Mouse (Mus musculus): Measurements from ENCODE around the gene Slc22a23. TPM values are rescaled to one million over a fixed set of nuclear protein-coding genes. Genes with fewer than 3 reads are reported as not detected.

Gene Slc22a23
- polyA plus RNA-seq, 2 experiments: 6.4 to 16.6 TPM

- no peak for TF ChIP-seq POLR2A (IDR thresholded peaks at IDR 0.05; ENCODE audit: borderline replicate concordance, extremely low read depth, insufficient read depth, insufficient read length)
- DNase-seq (ENCODE audit: low spot score) (peak; percentile 76), ATAC-seq (ENCODE audit: low FRiP score, low read depth) (no peak)
- H3K4me3 ChIP-seq (replicated peaks; ENCODE audit: low read length): peak overlapping the region; percentile 6; the same call in 1 of the 2 replicates
- H3K9me3 ChIP-seq (ENCODE audit: control insufficient read depth, low read length): no peaks in the 10 kb centered on the region
- peak overlapping the region; percentile 28 for H3K4me2 ChIP-seq (replicated peaks; ENCODE audit: low read depth, low read length, severe bottlenecking)
- no peak overlapping the region; the same call in 1 of the 2 replicates for H3K9ac ChIP-seq (ENCODE audit: low read depth, low read length, severe bottlenecking)
- H3K36me3 ChIP-seq (ENCODE audit: control insufficient read depth, insufficient read depth, low read length): no peaks in the 10 kb centered on the region
- peaks cover 26% of the 10 kb centered on the region for H3K4me1 ChIP-seq (ENCODE audit: control insufficient read depth, insufficient read depth, low read length)
- H3K27ac ChIP-seq (replicated peaks; ENCODE audit: low read depth, low read length): peak overlapping the region; percentile 40; the same call in 1 of the 2 replicates
- H3K27me3 ChIP-seq (ENCODE audit: control insufficient read depth, insufficient read depth, low read length): no peaks in the 10 kb centered on the region
- 54% methylated on average over 13 of the region's 13 CpGs for WGBS
Observed at GRCm38 (mm10) chr13:34154217-34154930, 190.6 kb downstream of the Slc22a23 start.

- no peak overlapping the region for H3K4me3 ChIP-seq (replicated peaks; ENCODE audit: low read length)
- H3K9ac ChIP-seq (ENCODE audit: low read depth, low read length, severe bottlenecking): no peak overlapping the region
- H3K36me3 ChIP-seq (ENCODE audit: control insufficient read depth, insufficient read depth, low read length): no peaks in the 10 kb centered on the region
- WGBS: 69% methylated on average over 3 of the region's 5 CpGs
- H3K9me3 ChIP-seq (ENCODE audit: control insufficient read depth, low read length): no peaks in the 10 kb centered on the region
- ATAC-seq (ENCODE audit: low FRiP score, low read depth) (no peak), DNase-seq (ENCODE audit: low spot score) (no peak)
- H3K27ac ChIP-seq (replicated peaks; ENCODE audit: low read depth, low read length): no peak overlapping the region
- TF ChIP-seq POLR2A (IDR thresholded peaks at IDR 0.05; ENCODE audit: borderline replicate concordance, extremely low read depth, insufficient read depth, insufficient read length): no peak
- H3K27me3 ChIP-seq (ENCODE audit: control insufficient read depth, insufficient read depth, low read length): no peaks in the 10 kb centered on the region
- H3K4me2 ChIP-seq (replicated peaks; ENCODE audit: low read depth, low read length, severe bottlenecking): no peak overlapping the region
- peaks cover 33% of the 10 kb centered on the region for H3K4me1 ChIP-seq (ENCODE audit: control insufficient read depth, insufficient read depth, low read length)
Observed at GRCm38 (mm10) chr13:34153254-34154011, 191.5 kb downstream of the Slc22a23 start.

GRCm38 (mm10) chr13:34152695-34153094 is 192.3 kb downstream of the Slc22a23 start:
- Histone ChIP-seq H3K4me2 (replicated peaks; ENCODE audit: low read depth, low read length, severe bottlenecking) (no peak overlapping the region), H3K9ac (ENCODE audit: low read depth, low read length, severe bottlenecking) (no peak overlapping the region), H3K27me3 (ENCODE audit: control insufficient read depth, insufficient read depth, low read length) (no peaks in the 10 kb centered on the region), H3K9me3 (ENCODE audit: control insufficient read depth, low read length) (no peaks in the 10 kb centered on the region), H3K4me1 (ENCODE audit: control insufficient read depth, insufficient read depth, low read length) (peaks cover 37% of the 10 kb centered on the region), H3K4me3 (replicated peaks; ENCODE audit: low read length) (no peak overlapping the region), H3K27ac (replicated peaks; ENCODE audit: low read depth, low read length) (no peak overlapping the region), H3K36me3 (ENCODE audit: control insufficient read depth, insufficient read depth, low read length) (no peaks in the 10 kb centered on the region)
- DNase-seq (ENCODE audit: low spot score) (no peak), ATAC-seq (ENCODE audit: low FRiP score, low read depth) (no peak)
- no peak for TF ChIP-seq POLR2A (IDR thresholded peaks at IDR 0.05; ENCODE audit: borderline replicate concordance, extremely low read depth, insufficient read depth, insufficient read length)
- 60% methylated on average over 7 of the region's 7 CpGs for WGBS

- Histone ChIP-seq H3K27me3 (ENCODE audit: control insufficient read depth, insufficient read depth, low read length) (no peaks in the 10 kb centered on the region), H3K36me3 (ENCODE audit: control insufficient read depth, insufficient read depth, low read length) (no peaks in the 10 kb centered on the region), H3K9ac (ENCODE audit: low read depth, low read length, severe bottlenecking) (no peak overlapping the region), H3K27ac (replicated peaks; ENCODE audit: low read depth, low read length) (no peak overlapping the region), H3K4me3 (replicated peaks; ENCODE audit: low read length) (no peak overlapping the region), H3K4me2 (replicated peaks; ENCODE audit: low read depth, low read length, severe bottlenecking) (no peak overlapping the region), H3K4me1 (ENCODE audit: control insufficient read depth, insufficient read depth, low read length) (peaks cover 31% of the 10 kb centered on the region), H3K9me3 (ENCODE audit: control insufficient read depth, low read length) (no peaks in the 10 kb centered on the region)
- ATAC-seq (ENCODE audit: low FRiP score, low read depth): no peak
- TF ChIP-seq POLR2A (IDR thresholded peaks at IDR 0.05; ENCODE audit: borderline replicate concordance, extremely low read depth, insufficient read depth, insufficient read length): no peak
- 90% methylated on average over 1 of the region's 1 CpGs for WGBS
- DNase-seq (ENCODE audit: low spot score): no peak
Observed at GRCm38 (mm10) chr13:34151425-34151824, 193.6 kb downstream of the Slc22a23 start.

GRCm38 (mm10) chr13:34150271-34151027 is 194.5 kb downstream of the Slc22a23 start:
- no peaks in the 10 kb centered on the region for H3K27me3 ChIP-seq (ENCODE audit: control insufficient read depth, insufficient read depth, low read length)
- TF ChIP-seq POLR2A (IDR thresholded peaks at IDR 0.05; ENCODE audit: borderline replicate concordance, extremely low read depth, insufficient read depth, insufficient read length): no peak
- H3K4me1 ChIP-seq (ENCODE audit: control insufficient read depth, insufficient read depth, low read length): peaks cover 28% of the 10 kb centered on the region
- no peak overlapping the region for H3K9ac ChIP-seq (ENCODE audit: low read depth, low read length, severe bottlenecking)
- H3K4me2 ChIP-seq (replicated peaks; ENCODE audit: low read depth, low read length, severe bottlenecking): peak overlapping the region; percentile 62
- peak overlapping the region; percentile 74; the same call in 1 of the 2 replicates for H3K27ac ChIP-seq (replicated peaks; ENCODE audit: low read depth, low read length)
- ATAC-seq (ENCODE audit: low FRiP score, low read depth) (peak; percentile 10; the same call in 1 of the 2 replicates), DNase-seq (ENCODE audit: low spot score) (peak; percentile 47)
- H3K9me3 ChIP-seq (ENCODE audit: control insufficient read depth, low read length): no peaks in the 10 kb centered on the region
- H3K4me3 ChIP-seq (replicated peaks; ENCODE audit: low read length): no peak overlapping the region
- no peaks in the 10 kb centered on the region for H3K36me3 ChIP-seq (ENCODE audit: control insufficient read depth, insufficient read depth, low read length)
- 14% methylated on average over 19 of the region's 19 CpGs for WGBS
